Comparison of ENCODE assay signal across 12 mouse cellular contexts in genomic region chr16:87285639-87286038, GRCm38 (mm10).
"Had no signal": no experiment of that assay in that cellular context is flagged by ENCODE, and none has a peak within 500 bp of the region (broad histone marks: within the 10 kb centered on the region; RNA-seq: fewer than 3 reads in every experiment).

No protein-coding gene starts in this region.

- H3K9ac ChIP-seq: limb, embryonic 13.5 days; liver, embryonic 15.5 days; neural tube, embryonic 12.5 days had no signal

- H3K27me3 ChIP-seq: limb, embryonic 13.5 days; liver, embryonic 15.5 days; neural tube, embryonic 12.5 days had no signal

- H3K4me3 ChIP-seq: layer of hippocampus, adult 2 months; limb, embryonic 13.5 days; liver, embryonic 15.5 days; myocyte; neural tube, embryonic 12.5 days had no signal

- H3K36me3 ChIP-seq: limb, embryonic 13.5 days; liver, embryonic 15.5 days; neural tube, embryonic 12.5 days had no signal

- DNase-seq: left cerebral cortex, postnatal 4 days; lung, adult 2 months; midbrain, embryonic 14.5 days; thymus, adult 18-20 months; thymus, postnatal 14 days had no signal

- H3K4me2 ChIP-seq: limb, embryonic 13.5 days; liver, embryonic 11.5 days; liver, embryonic 15.5 days; neural tube, embryonic 12.5 days had no signal

- H3K4me1 ChIP-seq: limb, embryonic 13.5 days; liver, embryonic 15.5 days; neural tube, embryonic 12.5 days had no signal

- H3K9me3 ChIP-seq: limb, embryonic 13.5 days; liver, embryonic 15.5 days; neural tube, embryonic 12.5 days had no signal

- H3K27ac ChIP-seq: layer of hippocampus, adult 2 months; limb, embryonic 13.5 days; liver, embryonic 15.5 days; neural tube, embryonic 12.5 days had no signal

- ATAC-seq: hindbrain, embryonic 16.5 days had no signal
